8 mouse cellular contexts compared by ENCODE assay signal in the genomic region with DNA sequence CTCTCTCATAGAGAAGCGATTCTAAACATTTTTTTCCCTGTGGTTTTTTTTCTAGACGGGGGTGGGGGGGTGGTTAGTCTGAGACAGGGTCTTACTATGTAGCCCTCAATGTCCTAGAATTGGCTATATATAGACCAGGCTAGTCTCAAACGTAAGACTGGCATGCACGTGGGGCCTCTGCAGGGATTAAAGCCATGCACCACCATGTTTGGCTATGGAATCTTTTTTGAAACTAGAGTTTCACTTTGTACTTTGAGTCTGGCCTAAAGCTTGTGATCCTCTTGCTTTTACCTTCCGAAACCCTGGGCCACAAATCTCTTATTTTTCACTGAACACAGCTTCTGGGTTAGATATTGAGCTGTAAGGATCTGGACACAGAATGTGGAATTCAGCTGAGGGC. TPM values are rescaled to one million over a fixed set of nuclear protein-coding genes. Genes with fewer than 3 reads are reported as not detected.
A peak's percentile ranks its signal among the peaks of the same experiment; 100 is the strongest.
DNase-seq lines count a peak whose midpoint lies in the region; ATAC-seq and TF ChIP-seq lines count a peak whose summit lies in the region.

No protein-coding gene starts in this region.

- H3K4me3 ChIP-seq in lung, postnatal 0 days (ENCODE audit: low read depth, low read length): 0 out of 2 replicates have a peak overlapping the region, but pooled peaks have one; percentile 56
- no peak overlapping the region for H3K4me3 ChIP-seq in lung, adult 2 months (replicated peaks; ENCODE audit: extremely low read depth, low read depth, low read length)
- peak overlapping the region; percentile 61 for H3K4me3 ChIP-seq in forebrain, embryonic 13.5 days
- H3K4me3 ChIP-seq in limb, embryonic 12.5 days (replicated peaks): no peak overlapping the region
- peak overlapping the region; percentile 60; the same call in 1 of the 2 replicates for H3K4me3 ChIP-seq in stomach, embryonic 14.5 days (ENCODE audit: low read depth, low read length)

- H3K9me3 ChIP-seq in lung, postnatal 0 days (ENCODE audit: low read length): no peaks in the 10 kb centered on the region
- no peaks in the 10 kb centered on the region for H3K9me3 ChIP-seq in forebrain, embryonic 13.5 days (replicated peaks)
- no peaks in the 10 kb centered on the region for H3K9me3 ChIP-seq in limb, embryonic 12.5 days
- no peaks in the 10 kb centered on the region for H3K9me3 ChIP-seq in stomach, embryonic 14.5 days (ENCODE audit: control insufficient read depth, low read depth, low read length)

- no peaks in the 10 kb centered on the region for H3K27me3 ChIP-seq in lung, postnatal 0 days (replicated peaks; ENCODE audit: insufficient read depth, low read length)
- peaks cover 4% of the 10 kb centered on the region; the same call in 1 of the 2 replicates for H3K27me3 ChIP-seq in forebrain, embryonic 13.5 days
- H3K27me3 ChIP-seq in limb, embryonic 12.5 days: peaks cover 17% of the 10 kb centered on the region
- no peaks in the 10 kb centered on the region for H3K27me3 ChIP-seq in stomach, embryonic 14.5 days (ENCODE audit: control insufficient read depth, insufficient read depth, low read length)

- no peaks in the 10 kb centered on the region for H3K4me1 ChIP-seq in lung, postnatal 0 days (ENCODE audit: insufficient read depth, low read depth, low read length)
- no peaks in the 10 kb centered on the region; the same call in 1 of the 2 replicates for H3K4me1 ChIP-seq in lung, adult 2 months (ENCODE audit: control insufficient read depth, insufficient read depth, low read length)
- H3K4me1 ChIP-seq in forebrain, embryonic 13.5 days: peaks cover 10% of the 10 kb centered on the region
- no peaks in the 10 kb centered on the region for H3K4me1 ChIP-seq in limb, embryonic 12.5 days (replicated peaks)
- no peaks in the 10 kb centered on the region for H3K4me1 ChIP-seq in stomach, embryonic 14.5 days (ENCODE audit: control insufficient read depth, insufficient read depth, low read length)

- H3K4me2 ChIP-seq in lung, postnatal 0 days (replicated peaks; ENCODE audit: low read depth, low read length): no peak overlapping the region; the same call in 1 of the 2 replicates
- peak overlapping the region; percentile 63 for H3K4me2 ChIP-seq in forebrain, embryonic 13.5 days
- peak overlapping the region; percentile 57 for H3K4me2 ChIP-seq in limb, embryonic 12.5 days
- peak overlapping the region; percentile 49; the same call in 1 of the 2 replicates for H3K4me2 ChIP-seq in stomach, embryonic 14.5 days (replicated peaks; ENCODE audit: low read depth, low read length)

- TF ChIP-seq POLR2A in lung, adult 2 months (IDR thresholded peaks at IDR 0.05; ENCODE audit: borderline replicate concordance, extremely low read depth, low read depth, low read length): no peak

- DNase-seq in lung, postnatal 0 days (ENCODE audit: low spot score): no peak
- no peak for DNase-seq in lung, adult 2 months
- DNase-seq in urinary bladder, adult 2 months (ENCODE audit: low spot score): no peak
- no peak for DNase-seq in gastrocnemius, adult 18-20 months (ENCODE audit: low spot score)
- DNase-seq in ovary, postnatal 36 days (ENCODE audit: low spot score): no peak

- H3K36me3 ChIP-seq in lung, postnatal 0 days (ENCODE audit: insufficient read depth, low read length): no peaks in the 10 kb centered on the region
- H3K36me3 ChIP-seq in forebrain, embryonic 13.5 days (ENCODE audit: poor library complexity, severe bottlenecking): no peaks in the 10 kb centered on the region
- no peaks in the 10 kb centered on the region for H3K36me3 ChIP-seq in limb, embryonic 12.5 days
- no peaks in the 10 kb centered on the region for H3K36me3 ChIP-seq in stomach, embryonic 14.5 days (ENCODE audit: control insufficient read depth, insufficient read depth, low read length)

- TF ChIP-seq EP300 in lung, postnatal 0 days (IDR thresholded peaks at IDR 0.05): no peak

- H3K27ac ChIP-seq in lung, postnatal 0 days (ENCODE audit: low read length): no peak overlapping the region
- no peak overlapping the region for H3K27ac ChIP-seq in forebrain, embryonic 13.5 days
- no peak overlapping the region for H3K27ac ChIP-seq in limb, embryonic 12.5 days
- no peak overlapping the region for H3K27ac ChIP-seq in stomach, embryonic 14.5 days (ENCODE audit: low read length)

- H3K9ac ChIP-seq in lung, postnatal 0 days (replicated peaks; ENCODE audit: low read depth): no peak overlapping the region
- 0 out of 2 replicates have a peak overlapping the region, but pooled peaks have one; percentile 88 for H3K9ac ChIP-seq in forebrain, embryonic 13.5 days
- no peak overlapping the region for H3K9ac ChIP-seq in limb, embryonic 12.5 days (replicated peaks)
- no peak overlapping the region for H3K9ac ChIP-seq in stomach, embryonic 14.5 days (replicated peaks; ENCODE audit: low read depth, low read length)

- TF ChIP-seq CTCF in lung, postnatal 0 days (IDR thresholded peaks at IDR 0.05): no peak
- no peak for TF ChIP-seq CTCF in lung, adult 2 months (IDR thresholded peaks at IDR 0.05; ENCODE audit: insufficient read depth, low read length)

- no peak for ATAC-seq in lung, postnatal 0 days
- no peak for ATAC-seq in forebrain, embryonic 13.5 days
- no peak for ATAC-seq in limb, embryonic 12.5 days (ENCODE audit: insufficient number of reproducible peaks, insufficient read depth, low FRiP score, low TSS enrichment, low read depth)
- no peak for ATAC-seq in stomach, embryonic 14.5 days (ENCODE audit: insufficient number of reproducible peaks, insufficient read depth, low FRiP score, low read depth)

- 37% methylated on average over 5 of the region's 5 CpGs for WGBS in lung, postnatal 0 days
- WGBS in lung, adult 2 months: 47% methylated on average over 5 of the region's 5 CpGs
- 52% methylated on average over 5 of the region's 5 CpGs for WGBS in forebrain, embryonic 13.5 days
- 61% methylated on average over 5 of the region's 5 CpGs for WGBS in limb, embryonic 12.5 days
- 63% methylated on average over 5 of the region's 5 CpGs for WGBS in stomach, embryonic 14.5 days

RNA-seq across cellular contexts. Expression of a gene that starts 2.2 kb away (rescaled TPM):
- polyA plus RNA-seq in lung, postnatal 0 days (2015; fragmentation: Nextera tagmentation; extraction: Ambion mirVana): 5.3 TPM in 2 replicates
- polyA plus RNA-seq in lung, adult 2 months (2012; rRNA removed): 10.4 and 12.4 TPM in 2 replicates
- 13.6 and 14.2 TPM in 2 replicates for polyA plus RNA-seq in forebrain, embryonic 13.5 days (2015; fragmentation: Nextera tagmentation; extraction: Ambion mirVana)
- 13.3 and 17.2 TPM in 2 replicates for polyA plus RNA-seq in limb, embryonic 12.5 days (2016; fragmentation: Nextera tagmentation; extraction: Ambion mirVana)
- polyA plus RNA-seq in stomach, embryonic 14.5 days (2014; fragmentation: Nextera tagmentation; extraction: Ambion mirVana): 20.7 and 22.8 TPM in 2 replicates
- 18.9 and 20.6 TPM in 2 replicates for polyA plus RNA-seq in urinary bladder, adult 2 months (2012; rRNA removed)
- 10 to 100 TPM; 22.4 to 25.2 TPM for total RNA-seq in gastrocnemius, adult 18-20 months (2021)

Comparison
In these comparisons a context has a peak if more than half of its experiments do, and no peak if none do; other contexts are left out.
1. H3K4me3 ChIP-seq: peak in lung, postnatal 0 days (single experiment), forebrain, embryonic 13.5 days (single experiment) and stomach, embryonic 14.5 days (single experiment); none in lung, adult 2 months (single experiment) and limb, embryonic 12.5 days (single experiment).